Mouse (Mus musculus) small intestine, adult 10 weeks (tissue): ENCODE measurements around the gene Msantd1. TPM values are rescaled to one million over a fixed set of nuclear protein-coding genes. Genes with fewer than 3 reads are reported as not detected.

Source experiments
- polyA plus RNA-seq: library from polyadenylated mRNA; stranded (reverse); fragments of 350-450 nt; fragmentation: Illumina TruSeq; extraction: RNeasy Lipid Tissue Mini Kit (QIAGEN cat#74804); gene quantifications from one replicate; pipeline ENCODE4 v1.2.3, GENCODE M21; 2014; ENCODE audit warnings: low replicate concordance

Msantd1 gene
- not detected for polyA plus RNA-seq

GRCm38 (mm10) chr5:34907910-34908725 lies at the start of gene Msantd1:
Gene Msantd1 (plus strand): TSS chr5:34908012.

GRCm38 (mm10) chr5:34948861-34949760 lies 41.3 kb downstream of the Msantd1 start, which contains the start of gene Rgs12:
Gene Rgs12 (plus strand): TSS chr5:34949445.

Other genes with a start within 250 kb of the Msantd1 start
- gene Nop14, start 247.9 kb upstream of the Msantd1 start, polyA plus RNA-seq, result 13.1 TPM
- 5.2 TPM for gene Grk4, start 247.6 kb upstream of the Msantd1 start, polyA plus RNA-seq
- gene Htt, start 146.3 kb upstream of the Msantd1 start, polyA plus RNA-seq, result 4.3 TPM
- 5.2 TPM for gene Rgs12, start 41.4 kb downstream of the Msantd1 start, polyA plus RNA-seq
- gene Hgfac, start 133.5 kb downstream of the Msantd1 start, polyA plus RNA-seq, result 0.67 TPM
- not detected for gene Dok7, start 148.8 kb downstream of the Msantd1 start, polyA plus RNA-seq
- gene Lrpap1, start 197.8 kb downstream of the Msantd1 start, polyA plus RNA-seq, result 2.3 TPM